Mouse (Mus musculus) cortical plate, adult 2 months (tissue): ENCODE measurements around the gene Clint1.

Source experiments
- CTCF ChIP-seq: fragments of 200-500 bp; IDR thresholded peaks from 2 replicates; pipeline ENCODE4 v1.5.1; 2011; ENCODE audit warnings: mild to moderate bottlenecking, control low read depth, low read length; ENCODE audit not compliant: insufficient read depth; ENCODE audit errors: extremely low read depth
- POLR2A ChIP-seq: fragments of 200-500 bp; IDR thresholded peaks from 2 replicates; pipeline ENCODE4 v1.6.1; 2011; ENCODE audit warnings: mild to moderate bottlenecking, low read length, control low read depth; ENCODE audit not compliant: insufficient read depth; ENCODE audit errors: extremely low read depth

GRCm38 (mm10) chr11:45960003-45960402 is 108.2 kb downstream of the Clint1 start:
- no peak for TF ChIP-seq CTCF
- TF ChIP-seq POLR2A: no peak
